Mouse (Mus musculus): ENCODE results near the gene Magi2. TPM values are rescaled to one million over a fixed set of nuclear protein-coding genes. Genes with fewer than 3 reads are reported as not detected.
"Not testable (repeated sequence)": the region's sequence is repeated elsewhere in the genome, so short reads cannot be mapped to it uniquely, and the experiment has no call there.

The Magi2 gene
- total RNA-seq, 2 experiments from 2014 or later = 0.08 to 0.91 TPM

- peak; percentile 83 for ATAC-seq (replicated peaks; ENCODE audit: poor library complexity)
Observed at GRCm38 (mm10) chr5:20227912-20228762, 1001.3 kb downstream of the Magi2 start.

- ATAC-seq (replicated peaks; ENCODE audit: poor library complexity) = no peak
Observed at GRCm38 (mm10) chr5:20231908-20232307, 1005.1 kb downstream of the Magi2 start.

GRCm38 (mm10) chr5:20241523-20241922, 1014.7 kb downstream of the Magi2 start:
- ATAC-seq (replicated peaks; ENCODE audit: poor library complexity) = no peak

GRCm38 (mm10) chr5:20242496-20242895, 1015.7 kb downstream of the Magi2 start:
- no peak for ATAC-seq (replicated peaks; ENCODE audit: poor library complexity)

GRCm38 (mm10) chr5:20249382-20249781, 1022.5 kb downstream of the Magi2 start:
- no peak for ATAC-seq (replicated peaks; ENCODE audit: poor library complexity)

- no peak for ATAC-seq (replicated peaks; ENCODE audit: poor library complexity)
Observed at GRCm38 (mm10) chr5:20251541-20251940, 1024.7 kb downstream of the Magi2 start.

GRCm38 (mm10) chr5:20256150-20256868, 1029.5 kb downstream of the Magi2 start:
- peak; percentile 91 for ATAC-seq (replicated peaks; ENCODE audit: poor library complexity)

GRCm38 (mm10) chr5:20256933-20257332, 1030.1 kb downstream of the Magi2 start:
- ATAC-seq (replicated peaks; ENCODE audit: poor library complexity) = no peak

- no peak for ATAC-seq (replicated peaks; ENCODE audit: poor library complexity)
Observed at GRCm38 (mm10) chr5:20257419-20257818, 1030.6 kb downstream of the Magi2 start.

- no peak for ATAC-seq (replicated peaks; ENCODE audit: poor library complexity)
Observed at GRCm38 (mm10) chr5:20259719-20260118, 1032.9 kb downstream of the Magi2 start.

- not testable (repeated sequence) for ATAC-seq (replicated peaks; ENCODE audit: poor library complexity)
Observed at GRCm38 (mm10) chr5:20272680-20273079, 1045.8 kb downstream of the Magi2 start.

- no peak for ATAC-seq (replicated peaks; ENCODE audit: poor library complexity)
Observed at GRCm38 (mm10) chr5:20275632-20276031, 1048.8 kb downstream of the Magi2 start.

GRCm38 (mm10) chr5:20285080-20285840, 1058.4 kb downstream of the Magi2 start:
- ATAC-seq (replicated peaks; ENCODE audit: poor library complexity) = no peak

GRCm38 (mm10) chr5:20294521-20294920, 1067.7 kb downstream of the Magi2 start:
- no peak for ATAC-seq (replicated peaks; ENCODE audit: poor library complexity)

GRCm38 (mm10) chr5:20299816-20300215, 1073.0 kb downstream of the Magi2 start:
- ATAC-seq (replicated peaks; ENCODE audit: poor library complexity) = no peak

GRCm38 (mm10) chr5:20303056-20303965, 1076.5 kb downstream of the Magi2 start:
- ATAC-seq (replicated peaks; ENCODE audit: poor library complexity) = no peak

- ATAC-seq (replicated peaks; ENCODE audit: poor library complexity) = no peak
Observed at GRCm38 (mm10) chr5:20320970-20321369, 1094.1 kb downstream of the Magi2 start.

- ATAC-seq (replicated peaks; ENCODE audit: poor library complexity) = no peak
Observed at GRCm38 (mm10) chr5:20325290-20325689, 1098.5 kb downstream of the Magi2 start.

- no peak for ATAC-seq (replicated peaks; ENCODE audit: poor library complexity)
Observed at GRCm38 (mm10) chr5:20328901-20329300, 1102.1 kb downstream of the Magi2 start.

GRCm38 (mm10) chr5:20330025-20330424, 1103.2 kb downstream of the Magi2 start:
- no peak for ATAC-seq (replicated peaks; ENCODE audit: poor library complexity)

All from megakaryocyte progenitor cell, adult 5-6 weeks (primary cell).